Mouse (Mus musculus) cerebellum, adult 2 months (tissue): ENCODE data around the gene Gm17387.

Source experiments
- CTCF ChIP-seq: fragments of 200-500 bp; IDR thresholded peaks from 2 replicates; pipeline ENCODE4 v1.5.1; 2011; ENCODE audit warnings: low read depth, mild to moderate bottlenecking, control low read depth, low read length, moderate library complexity, borderline replicate concordance; ENCODE audit not compliant: insufficient read depth
- POLR2A ChIP-seq: fragments of 200-500 bp; IDR thresholded peaks from 2 replicates; pipeline ENCODE4 v1.6.1; 2011; ENCODE audit warnings: low read length, control low read depth, borderline replicate concordance; ENCODE audit not compliant: insufficient read depth

GRCm38 (mm10) chr7:141077841-141078240 is 48.9 kb downstream of the Gm17387 start, which contains the start of gene Pkp3:
- TF ChIP-seq CTCF (no peak), POLR2A (no peak)
